Mouse (Mus musculus) kidney, adult 2 months (tissue): ENCODE data around the gene Lrrc23.

Experiments
- CTCF ChIP-seq: fragments of 200-500 bp; conservative IDR thresholded peaks from 2 replicates; pipeline ENCODE4 v1.5.1; 2011; ENCODE audit warnings: low read depth, mild to moderate bottlenecking, control low read depth, low read length, moderate library complexity, mixed read lengths; ENCODE audit not compliant: insufficient read depth, insufficient read length
- POLR2A ChIP-seq: fragments of 200-500 bp; IDR thresholded peaks from one replicate; pipeline ENCODE4 v1.6.1; 2011; ENCODE audit warnings: low read depth, low read length, control low read depth

GRCm38 (mm10) chr6:124791911-124792310 lies 12.4 kb upstream of the Lrrc23 start:
- TF ChIP-seq CTCF, result no peak
- TF ChIP-seq POLR2A, result no peak
